Mouse (Mus musculus) liver, adult 2 months (tissue): ENCODE measurements around the gene Emx1.

ENCODE experiments used
- CTCF ChIP-seq: fragments of 200-500 bp; IDR thresholded peaks from 2 replicates; pipeline ENCODE4 v1.5.1; 2011; ENCODE audit warnings: low read depth, low read length, control low read depth
- POLR2A ChIP-seq: fragments of 200-500 bp; IDR thresholded peaks from 2 replicates; pipeline ENCODE4 v1.6.1; 2011; ENCODE audit warnings: low read length, control low read depth; ENCODE audit not compliant: insufficient read depth; ENCODE audit errors: extremely low read depth

- no peak for TF ChIP-seq CTCF
- no peak for TF ChIP-seq POLR2A
Observed at GRCm38 (mm10) chr6:85193381-85194318, 6.4 kb downstream of the Emx1 start.
